Mouse (Mus musculus) limb, embryonic 10.5 days (tissue): ENCODE measurements around the gene Sgcg. TPM values are rescaled to one million over a fixed set of nuclear protein-coding genes. Genes with fewer than 3 reads are reported as not detected.

Experiments
- DNase-seq: peaks from one replicate; pipeline ENCODE4 v3.0.0-alpha.2; 2017; ENCODE audit warnings: low spot score
- H3K27ac ChIP-seq: fragments of 300-500 bp; sonication (generic); 2 replicates; pipeline ENCODE4 v1.5.1; 2016; ENCODE audit warnings: mild to moderate bottlenecking
- H3K27me3 ChIP-seq: fragments of 300-500 bp; sonication (generic); 2 replicates; pipeline ENCODE4 v1.6.1; 2016; ENCODE audit warnings: low read depth, mild to moderate bottlenecking; ENCODE audit not compliant: poor library complexity, severe bottlenecking
- H3K36me3 ChIP-seq: fragments of 300-500 bp; sonication (generic); 2 replicates; pipeline ENCODE4 v1.6.1; 2016; ENCODE audit warnings: mild to moderate bottlenecking, moderate library complexity
- H3K4me1 ChIP-seq: fragments of 300-500 bp; sonication (generic); 2 replicates; pipeline ENCODE4 v1.6.1; 2016
- H3K4me3 ChIP-seq: fragments of 300-500 bp; sonication (generic); 2 replicates; pipeline ENCODE4 v1.5.1; 2016; ENCODE audit warnings: mild to moderate bottlenecking, moderate library complexity
- H3K9me3 ChIP-seq: fragments of 300-500 bp; sonication (generic); replicated peaks from 2 replicates; pipeline ENCODE4 v1.6.1; 2016; ENCODE audit warnings: mild to moderate bottlenecking
- WGBS: fragments of 180-500 bp; shearing (Covaris S2); methylation state at CpG from one replicate; pipeline ENCODE4 v1.1.7; 2016; 5-methylcytosine and 5-hydroxymethylcytosine counted together
- polyA plus RNA-seq: library from polyadenylated mRNA; unstranded; fragments of >200 nt; fragmentation: Nextera tagmentation; extraction: Ambion mirVana; gene quantifications from 2 replicates; pipeline ENCODE4 v1.2.1, GENCODE M21; 2016

Sgcg gene
- 0.18 and 0.43 TPM in 2 replicates for polyA plus RNA-seq

DNA sequence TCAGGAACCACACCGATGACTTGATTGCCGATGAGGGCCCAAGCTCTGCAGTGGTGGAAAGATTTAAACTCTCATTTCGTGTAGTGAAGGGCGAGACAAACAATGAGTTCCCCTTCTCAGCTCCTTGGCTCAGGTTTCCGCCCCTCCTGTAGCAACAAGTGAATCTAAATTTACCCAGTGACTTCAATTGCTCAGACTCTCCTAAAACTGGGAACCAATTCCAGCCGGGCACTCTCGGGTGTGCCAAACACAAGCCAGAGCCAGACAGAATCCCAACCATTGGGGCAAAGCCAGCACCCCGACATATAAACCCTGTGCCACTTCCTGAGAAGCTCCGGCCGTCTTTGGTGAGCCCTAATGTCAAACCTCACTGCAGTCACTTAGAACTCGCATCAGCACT is at the start of gene Sgcg:
Gene Sgcg, minus strand, starts transcription at position 139 of the 400 bp plus-strand sequence.
- H3K9me3 ChIP-seq: no peaks in the 10 kb centered on the region
- WGBS: 59% methylated on average over 11 of the region's 11 CpGs
- peak within 1 kb of the TSS; percentile 61 for H3K27ac ChIP-seq
- peaks cover 13% of the 10 kb centered on the region; the same call in 1 of the 2 replicates for H3K4me1 ChIP-seq
- no peaks in the 10 kb centered on the region for H3K27me3 ChIP-seq
- no peaks in the 10 kb centered on the region for H3K36me3 ChIP-seq
- DNase-seq: no peak
- H3K4me3 ChIP-seq: no peak within 1 kb of the TSS

GRCm38 (mm10) chr14:61303969-61304609 is 45.8 kb upstream of the Sgcg start:
- Histone ChIP-seq H3K36me3 (no peaks in the 10 kb centered on the region), H3K4me3 (no peak overlapping the region), H3K27ac (no peak overlapping the region), H3K27me3 (no peaks in the 10 kb centered on the region), H3K4me1 (no peaks in the 10 kb centered on the region), H3K9me3 (no peaks in the 10 kb centered on the region)
- WGBS: 81% methylated on average over 4 of the region's 4 CpGs
- DNase-seq: no peak

GRCm38 (mm10) chr14:61302428-61302827 is 44.1 kb upstream of the Sgcg start:
- H3K4me3 ChIP-seq: no peak overlapping the region
- no peak for DNase-seq
- H3K9me3 ChIP-seq: no peaks in the 10 kb centered on the region
- no peaks in the 10 kb centered on the region for H3K27me3 ChIP-seq
- no peak overlapping the region for H3K27ac ChIP-seq
- H3K4me1 ChIP-seq: no peaks in the 10 kb centered on the region
- 83% methylated on average over 2 of the region's 2 CpGs for WGBS
- no peaks in the 10 kb centered on the region for H3K36me3 ChIP-seq

DNA sequence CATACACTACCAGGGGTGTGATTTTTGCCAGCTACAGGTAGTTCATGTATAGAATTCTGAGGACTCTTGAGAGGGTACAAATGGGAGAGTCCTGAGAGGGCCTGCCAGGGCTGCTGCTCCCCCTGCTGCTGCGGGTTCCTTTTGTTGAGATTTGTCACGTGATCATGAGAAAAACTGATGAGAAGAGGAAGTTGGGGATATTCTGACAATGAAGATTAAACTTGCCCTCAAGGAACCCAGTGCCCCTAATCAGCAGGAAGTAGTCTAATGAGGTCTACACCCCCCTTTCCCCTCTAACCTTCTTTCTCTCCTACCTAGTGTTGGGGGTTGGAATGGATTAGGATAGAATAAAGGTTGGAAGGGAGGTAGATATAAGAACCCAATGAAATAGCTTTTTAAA is 43.0 kb upstream of the Sgcg start:
- Histone ChIP-seq H3K4me1 (no peaks in the 10 kb centered on the region), H3K27me3 (no peaks in the 10 kb centered on the region), H3K36me3 (no peaks in the 10 kb centered on the region), H3K9me3 (no peaks in the 10 kb centered on the region), H3K27ac (no peak overlapping the region), H3K4me3 (no peak overlapping the region)
- no peak for DNase-seq
- WGBS: 62% methylated on average over 2 of the region's 2 CpGs

DNA sequence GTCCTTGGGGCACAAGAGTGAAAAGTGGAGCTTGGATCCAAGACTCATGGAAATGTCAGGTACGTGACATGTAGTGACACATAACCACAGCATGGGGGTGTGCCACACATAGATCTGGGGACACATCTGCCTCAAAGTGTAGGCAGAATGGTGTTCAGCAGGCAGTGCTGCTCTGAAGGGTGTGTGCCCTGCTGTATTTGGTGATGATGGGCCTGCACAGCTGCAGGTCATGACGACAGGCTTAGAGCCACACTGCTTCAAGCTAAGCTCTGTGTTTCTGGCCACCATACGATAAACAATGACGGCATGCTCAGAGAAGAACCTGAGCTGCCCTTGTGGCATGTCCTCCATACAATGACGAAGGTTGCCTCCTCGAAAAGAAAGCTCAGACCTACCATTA is 41.5 kb upstream of the Sgcg start:
- Histone ChIP-seq H3K4me1 (no peaks in the 10 kb centered on the region), H3K27me3 (no peaks in the 10 kb centered on the region), H3K4me3 (no peak overlapping the region), H3K9me3 (no peaks in the 10 kb centered on the region), H3K36me3 (no peaks in the 10 kb centered on the region), H3K27ac (no peak overlapping the region)
- WGBS: 84% methylated on average over 6 of the region's 6 CpGs
- DNase-seq: no peak

GRCm38 (mm10) chr14:61294738-61295079 is 36.4 kb upstream of the Sgcg start:
- Histone ChIP-seq H3K9me3 (no peaks in the 10 kb centered on the region), H3K4me1 (no peaks in the 10 kb centered on the region), H3K4me3 (no peak overlapping the region), H3K27me3 (0 out of 2 replicates have a peak, but pooled peaks cover under 1% of the 10 kb centered on the region), H3K36me3 (no peaks in the 10 kb centered on the region), H3K27ac (no peak overlapping the region)
- WGBS: 17% methylated on average over 6 of the region's 6 CpGs
- peak; percentile 72 for DNase-seq

DNA sequence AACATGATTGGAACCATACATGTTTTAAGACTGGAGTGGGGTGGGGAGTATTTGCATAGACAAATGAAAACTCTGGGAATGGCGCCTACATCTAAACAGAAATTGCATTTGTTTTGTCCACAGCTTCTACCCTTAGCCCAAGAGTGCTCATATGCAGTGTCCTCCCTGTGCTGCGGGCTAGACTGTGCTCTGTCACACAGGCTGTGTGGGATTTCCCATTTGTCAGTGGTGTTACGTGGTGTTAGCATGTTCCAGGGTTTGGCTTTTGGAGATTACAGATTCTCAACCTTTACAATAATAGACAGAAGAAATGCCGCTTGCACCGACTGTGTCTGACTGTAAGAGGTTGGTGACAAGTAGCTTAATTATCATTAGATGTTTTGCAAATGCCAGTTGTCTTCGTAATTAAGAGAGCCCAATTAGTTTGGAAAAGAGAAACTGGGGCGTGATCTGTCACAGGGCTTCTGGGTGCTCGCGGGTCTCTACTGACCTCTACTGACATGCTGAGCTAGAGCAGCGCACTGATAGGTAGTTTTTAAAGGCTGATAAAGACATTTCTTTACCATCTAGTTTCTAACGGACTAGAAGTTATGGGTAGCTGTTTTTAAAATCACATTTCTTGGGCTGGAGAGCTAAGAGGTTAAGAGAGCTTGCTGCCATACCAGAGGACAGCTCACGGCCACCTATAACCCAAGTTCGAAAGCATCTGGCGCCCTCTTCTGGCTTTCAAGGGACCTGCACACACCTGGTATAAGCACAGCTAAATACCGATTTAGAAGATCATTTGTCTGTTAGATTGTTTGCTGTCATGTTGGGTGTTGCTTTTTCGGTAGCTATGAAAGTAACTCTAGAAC is 35.8 kb upstream of the Sgcg start:
- DNase-seq: peak; percentile 65
- whole genome bisulfite sequencing: 52% methylated on average over 16 of the region's 16 CpGs
- H3K36me3 ChIP-seq: no peaks in the 10 kb centered on the region
- H3K27ac ChIP-seq: no peak overlapping the region
- H3K9me3 ChIP-seq: no peaks in the 10 kb centered on the region
- 0 out of 2 replicates have a peak, but pooled peaks cover 3% of the 10 kb centered on the region for H3K27me3 ChIP-seq
- no peaks in the 10 kb centered on the region for H3K4me1 ChIP-seq
- no peak overlapping the region for H3K4me3 ChIP-seq

GRCm38 (mm10) chr14:61290664-61291063 is 32.4 kb upstream of the Sgcg start:
- no peak for DNase-seq
- 0 out of 2 replicates have a peak, but pooled peaks cover 3% of the 10 kb centered on the region for H3K27me3 ChIP-seq
- no peaks in the 10 kb centered on the region for H3K36me3 ChIP-seq
- no peaks in the 10 kb centered on the region for H3K4me1 ChIP-seq
- 89% methylated on average over 3 of the region's 3 CpGs for WGBS
- no peaks in the 10 kb centered on the region for H3K9me3 ChIP-seq
- no peak overlapping the region for H3K4me3 ChIP-seq
- no peak overlapping the region for H3K27ac ChIP-seq

GRCm38 (mm10) chr14:61288606-61289286 is 30.5 kb upstream of the Sgcg start:
- 74% methylated on average over 19 of the region's 19 CpGs for WGBS
- H3K27ac ChIP-seq: no peak overlapping the region
- no peaks in the 10 kb centered on the region for H3K36me3 ChIP-seq
- no peaks in the 10 kb centered on the region for H3K9me3 ChIP-seq
- H3K4me3 ChIP-seq: no peak overlapping the region
- no peaks in the 10 kb centered on the region for H3K4me1 ChIP-seq
- H3K27me3 ChIP-seq: 0 out of 2 replicates have a peak, but pooled peaks cover 3% of the 10 kb centered on the region
- DNase-seq: no peak

DNA sequence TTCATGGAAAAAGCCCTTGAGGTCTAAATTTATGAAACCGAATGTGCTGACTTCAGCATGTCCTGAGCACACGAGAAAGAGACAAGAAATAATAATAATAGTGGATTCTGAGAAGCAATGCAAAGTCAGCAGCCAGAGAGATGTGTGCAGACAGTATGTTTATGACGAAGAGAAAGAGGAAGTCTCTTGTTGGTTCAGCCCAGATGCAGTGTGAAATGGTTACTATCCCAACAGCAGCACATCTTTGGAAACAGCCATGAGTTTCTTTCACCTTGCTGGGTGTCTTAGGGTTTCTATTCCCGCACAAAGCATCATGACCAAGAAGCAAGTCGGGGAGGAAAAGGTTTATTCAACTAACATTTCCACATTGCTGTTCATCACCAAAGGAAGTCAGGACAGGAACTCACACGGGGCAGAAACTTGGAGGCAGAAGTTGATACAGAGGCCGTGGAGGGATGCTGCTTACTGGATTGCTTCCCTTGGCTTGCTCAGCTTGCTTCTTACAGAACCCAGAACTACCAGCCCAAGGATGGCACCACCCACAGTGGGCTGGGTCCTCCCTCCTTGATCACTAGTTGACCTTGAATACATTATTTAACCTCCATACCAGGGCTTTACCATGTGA is 20.5 kb upstream of the Sgcg start:
- H3K27ac ChIP-seq: no peak overlapping the region
- H3K36me3 ChIP-seq: no peaks in the 10 kb centered on the region
- no peak overlapping the region for H3K4me3 ChIP-seq
- no peaks in the 10 kb centered on the region for H3K9me3 ChIP-seq
- peaks cover 32% of the 10 kb centered on the region for H3K27me3 ChIP-seq
- H3K4me1 ChIP-seq: peaks cover 11% of the 10 kb centered on the region
- 93% methylated on average over 7 of the region's 7 CpGs for WGBS
- no peak for DNase-seq

DNA sequence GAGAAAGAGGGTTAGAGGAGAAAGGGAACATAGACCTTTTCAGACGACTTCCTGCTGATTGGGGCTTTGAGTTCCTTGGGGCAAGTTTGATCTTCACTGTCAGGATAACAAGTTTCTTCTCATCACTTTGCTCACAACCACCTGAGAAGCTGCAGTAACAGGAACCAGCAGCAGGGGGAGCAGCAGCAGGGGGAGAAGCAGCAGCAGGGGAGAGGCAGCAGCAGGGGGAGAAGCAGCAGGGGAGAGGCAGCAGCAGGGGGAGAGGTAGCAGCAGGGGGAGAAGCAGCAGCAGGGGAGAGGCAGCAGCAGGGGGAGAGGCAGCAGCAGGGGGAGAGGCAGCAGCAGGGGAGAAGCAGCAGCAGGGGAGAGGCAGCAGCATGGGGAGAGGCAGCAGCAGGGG is 19.0 kb upstream of the Sgcg start:
- Histone ChIP-seq H3K4me3 (no peak overlapping the region), H3K27me3 (peaks cover 47% of the 10 kb centered on the region), H3K27ac (no peak overlapping the region), H3K9me3 (no peaks in the 10 kb centered on the region), H3K36me3 (no peaks in the 10 kb centered on the region), H3K4me1 (peaks cover 11% of the 10 kb centered on the region)
- DNase-seq: peak; percentile 52
- WGBS: 40% methylated on average over 1 of the region's 1 CpGs

DNA sequence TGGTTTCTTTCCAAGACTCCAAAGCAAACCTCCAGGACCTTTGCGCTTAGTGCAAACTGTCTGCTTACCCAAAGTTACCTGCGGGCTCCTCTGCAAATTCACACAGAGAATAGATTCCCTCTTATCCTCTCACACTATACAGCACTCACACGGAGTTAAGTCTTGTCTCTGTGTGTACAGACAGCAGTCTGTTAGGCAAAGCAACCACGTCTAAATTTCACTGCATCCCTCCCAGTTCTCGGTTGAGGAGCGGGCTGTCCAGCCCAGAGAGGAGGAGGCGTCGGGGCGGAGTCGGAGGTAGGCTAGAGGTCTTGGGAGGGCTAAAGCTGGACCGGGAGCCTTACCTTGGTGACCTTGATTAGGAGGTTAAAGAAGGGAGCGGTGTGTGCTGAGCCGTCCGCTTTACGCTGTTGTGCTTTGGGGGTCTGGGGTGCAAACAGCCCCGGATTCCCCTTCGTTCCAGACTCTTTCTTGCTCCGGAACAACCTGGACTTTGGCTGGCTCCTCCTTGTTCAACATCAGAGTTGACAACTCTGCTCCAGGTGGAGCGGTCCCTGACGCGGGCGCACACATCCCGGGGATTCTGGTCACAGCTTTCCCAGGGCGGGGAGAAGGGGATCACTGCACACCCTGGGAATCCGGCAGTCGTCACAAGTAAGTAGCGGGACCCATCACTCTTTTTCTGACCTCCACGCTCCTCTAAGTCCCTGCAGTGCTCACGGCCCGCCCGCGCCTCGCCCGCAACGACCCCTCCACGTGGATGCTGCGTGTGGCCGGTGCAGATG is 16.3 kb upstream of the Sgcg start:
- H3K4me3 ChIP-seq: peak overlapping the region; percentile 39
- no peaks in the 10 kb centered on the region for H3K9me3 ChIP-seq
- H3K27ac ChIP-seq: peak overlapping the region; percentile 42; the same call in 1 of the 2 replicates
- peaks cover 58% of the 10 kb centered on the region for H3K27me3 ChIP-seq
- H3K36me3 ChIP-seq: no peaks in the 10 kb centered on the region
- WGBS: 10% methylated on average over 38 of the region's 38 CpGs
- peak; percentile 40 for DNase-seq
- peaks cover 11% of the 10 kb centered on the region for H3K4me1 ChIP-seq
